Mouse (Mus musculus) urinary bladder, postnatal 14 days (tissue): ENCODE measurements around the gene Krt90.
"Not testable (repeated sequence)": the region's sequence is repeated elsewhere in the genome, so short reads cannot be mapped to it uniquely, and the experiment has no call there.

ENCODE experiments used
- DNase-seq: peaks from one replicate; pipeline ENCODE4 v3.0.0; 2021; ENCODE audit warnings: low spot score

The Krt90 gene

DNA sequence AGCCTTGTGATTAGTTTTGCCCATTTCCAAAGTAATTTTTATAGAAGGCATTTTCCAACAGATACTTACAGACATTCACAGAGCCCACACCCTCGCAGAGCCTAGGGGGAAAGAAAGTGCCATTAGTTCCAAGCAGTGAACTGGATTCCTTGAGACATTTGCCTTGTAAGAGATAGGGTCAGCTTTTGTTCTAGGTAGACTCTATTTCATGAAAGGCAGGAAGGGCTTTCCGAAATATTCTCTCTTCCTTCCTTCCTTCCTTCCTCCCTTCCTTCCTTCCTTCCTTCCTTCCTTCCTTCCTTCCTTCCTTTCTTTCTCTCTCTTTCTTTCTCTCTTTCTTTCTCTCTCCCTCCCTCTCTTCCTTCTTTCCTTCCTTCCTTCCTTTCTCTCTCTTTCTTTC, 45.6 kb downstream of the Krt90 start, which contains the start of gene Gm49425:
TSS of gene Gm49425 (minus strand) at position 101 of the 400 bp plus-strand sequence.
- not testable (repeated sequence) for DNase-seq

DNA sequence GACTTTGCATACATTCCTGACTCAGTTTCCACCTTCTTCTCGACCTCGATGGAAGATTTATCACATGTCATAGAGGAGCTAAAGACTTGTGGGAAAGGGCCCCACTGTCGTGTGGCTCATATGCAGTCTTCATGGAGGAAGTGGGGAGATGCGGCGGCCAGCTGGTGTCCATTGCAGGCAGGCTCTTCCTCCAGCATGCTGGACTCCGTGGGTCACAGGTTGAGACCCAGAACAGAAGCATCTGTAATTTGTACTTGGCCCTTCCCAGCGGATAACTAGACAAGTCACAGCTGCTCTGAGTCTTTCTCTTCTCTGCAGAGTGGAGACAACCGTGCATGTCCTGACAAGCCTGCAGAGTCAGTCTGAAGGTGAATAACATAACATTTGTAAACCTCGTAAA, 54.5 kb downstream of the Krt90 start:
- peak; percentile 9 for DNase-seq

DNA sequence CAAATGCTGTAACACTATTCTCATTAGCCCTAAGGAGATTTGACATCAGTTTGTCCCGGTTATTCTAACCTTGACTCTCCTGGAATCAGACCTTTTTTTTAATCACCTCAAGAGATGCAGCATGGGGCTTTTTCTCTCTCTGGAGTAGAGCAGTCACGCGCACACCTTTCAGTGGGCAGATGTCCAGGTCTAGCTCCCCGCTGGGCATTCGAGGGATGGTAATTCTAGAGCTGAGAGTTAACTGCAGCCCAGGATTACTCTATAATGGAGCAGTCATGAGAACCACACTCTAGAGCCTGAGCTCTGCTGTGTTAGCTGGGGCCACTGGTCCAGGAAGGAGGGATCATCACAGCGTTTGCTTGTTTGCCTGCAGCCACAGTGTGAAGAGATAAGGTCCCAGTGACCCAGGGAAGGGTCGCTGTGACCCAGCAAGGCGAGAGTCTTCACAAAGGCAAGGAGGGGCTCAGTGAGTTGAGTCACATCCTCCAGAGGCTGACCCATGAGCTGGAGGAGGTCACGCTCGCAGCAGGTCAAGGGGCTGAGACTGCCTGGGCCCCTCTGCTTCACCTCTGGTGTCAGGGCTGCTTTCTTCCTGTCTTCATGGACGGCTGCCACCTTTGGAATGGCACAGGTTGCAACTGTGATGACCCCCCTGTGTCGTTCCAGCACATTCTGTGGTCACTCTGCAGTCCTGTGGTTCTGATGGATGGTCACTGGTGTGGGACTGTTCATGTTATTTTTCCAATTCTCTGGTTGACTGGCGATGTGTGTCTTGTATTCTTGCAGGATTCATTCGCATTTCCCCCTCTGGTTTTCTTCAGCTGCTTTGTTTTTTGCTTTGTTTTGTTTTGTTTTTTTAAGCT, 55.6 kb downstream of the Krt90 start:
- no peak for DNase-seq
